Mouse (Mus musculus) heart, adult 2 months (tissue): Measurements from ENCODE around the gene Spire2. TPM values are rescaled to one million over a fixed set of nuclear protein-coding genes. Genes with fewer than 3 reads are reported as not detected.

Experiments
- DNase-seq, 2 experiments: peaks; one replicate each; pipeline ENCODE4 v3.0.0; 2021
- H3K27ac ChIP-seq: fragments of 200-600 bp; 2 replicates; pipeline ENCODE4 v1.8.1; 2022
- H3K27me3 ChIP-seq: fragments of 200-500 bp; 2 replicates; pipeline ENCODE4 v1.6.1; 2012; ENCODE audit warnings: mild to moderate bottlenecking, low read length, inconsistent platforms, mixed read lengths; ENCODE audit not compliant: control insufficient read depth, insufficient read depth
- H3K36me3 ChIP-seq: fragments of 200-500 bp; 2 replicates; pipeline ENCODE4 v1.6.1; 2012; ENCODE audit warnings: low read length, inconsistent platforms; ENCODE audit not compliant: control insufficient read depth, insufficient read depth
- H3K4me1 ChIP-seq: fragments of 200-500 bp; 2 replicates; pipeline ENCODE4 v1.6.1; 2011; ENCODE audit warnings: low read length; ENCODE audit not compliant: control insufficient read depth, insufficient read depth
- H3K4me3 ChIP-seq: fragments of 200-600 bp; 2 replicates; pipeline ENCODE4 v1.8.1; 2022
- H3K79me2 ChIP-seq: fragments of 200-500 bp; replicated peaks from 2 replicates; pipeline ENCODE4 v1.6.1; 2012; ENCODE audit warnings: mild to moderate bottlenecking, inconsistent platforms, low read length, moderate library complexity, mixed read lengths; ENCODE audit not compliant: control insufficient read depth, insufficient read depth
- H3K9ac ChIP-seq: fragments of 200-500 bp; 2 replicates; pipeline ENCODE4 v1.6.1; 2012; ENCODE audit warnings: low read depth, mild to moderate bottlenecking, control low read depth, inconsistent platforms, low read length, mixed read lengths
- CTCF ChIP-seq: fragments of 200-600 bp; IDR thresholded peaks from 2 replicates; pipeline ENCODE4 v1.8.1; 2022; ENCODE audit warnings: antibody characterized with exemption, mild to moderate bottlenecking, moderate library complexity
- EP300 ChIP-seq: fragments of 200-500 bp; IDR thresholded peaks from 2 replicates; pipeline ENCODE4 v1.6.1; 2011; ENCODE audit warnings: low read depth, low read length, control low read depth; ENCODE audit not compliant: insufficient read depth
- POLR2A ChIP-seq: fragments of 200-500 bp; IDR thresholded peaks from 2 replicates; pipeline ENCODE4 v1.6.1; 2011; ENCODE audit warnings: mild to moderate bottlenecking, low read depth, low read length, control low read depth; ENCODE audit not compliant: insufficient read depth
- WGBS: fragments of 180-500 bp; shearing (Covaris S2); methylation state at CpG from one replicate; pipeline ENCODE4 v1.1.7; 2018; 5-methylcytosine and 5-hydroxymethylcytosine counted together
- intact Hi-C: fragments of 180-260 bp; cut with DNase I; formaldehyde crosslinking; loops from one replicate; pipeline ENCODE4 v1.15.1; 2025
- polyA plus RNA-seq: library from polyadenylated mRNA; depleted of rRNA; stranded (reverse); fragments of >200 nt; gene quantifications from 2 replicates; pipeline ENCODE4 v1.2.3, GENCODE M21; 2012
- total RNA-seq, 2 experiments: library from RNA; stranded (reverse); gene quantifications; 2 replicates each; pipeline ENCODE4 v1.2.3; 2021

Spire2 gene
- total and polyA plus RNA-seq, 3 experiments: 0.11 to 0.53 (median 0.26) TPM

- intact Hi-C loops: no loop called here
- no peak for DNase-seq
- Histone ChIP-seq H3K36me3 (no peaks in the 10 kb centered on the region), H3K27me3 (no peaks in the 10 kb centered on the region), H3K9ac (no peak overlapping the region), H3K27ac (no peak overlapping the region), H3K79me2 (no peaks in the 10 kb centered on the region), H3K4me1 (no peaks in the 10 kb centered on the region), H3K4me3 (no peak overlapping the region)
- TF ChIP-seq EP300: no peak
- TF ChIP-seq POLR2A: no peak
- no peak for TF ChIP-seq CTCF
- WGBS: 95% methylated on average over 7 of the region's 7 CpGs
Measured at GRCm38 (mm10) chr8:123389026-123389425, 56.5 kb downstream of the Spire2 start.

GRCm38 (mm10) chr8:123398308-123398707, 65.8 kb downstream of the Spire2 start:
- Histone ChIP-seq H3K4me3 (no peak overlapping the region), H3K27ac (no peak overlapping the region), H3K9ac (no peak overlapping the region), H3K79me2 (no peaks in the 10 kb centered on the region), H3K4me1 (no peaks in the 10 kb centered on the region), H3K27me3 (no peaks in the 10 kb centered on the region), H3K36me3 (no peaks in the 10 kb centered on the region)
- TF ChIP-seq POLR2A (no peak), EP300 (no peak)
- intact Hi-C loops: no loop called here
- 74% methylated on average over 13 of the region's 13 CpGs for WGBS
- peak in 1 of 2 experiments; percentile 40 for DNase-seq

- no peak overlapping the region for H3K9ac ChIP-seq
- H3K27me3 ChIP-seq: no peaks in the 10 kb centered on the region
- H3K36me3 ChIP-seq: no peaks in the 10 kb centered on the region
- DNase-seq: no peak
- no peaks in the 10 kb centered on the region for H3K4me1 ChIP-seq
- H3K4me3 ChIP-seq: no peak overlapping the region
- no peak overlapping the region for H3K27ac ChIP-seq
- intact Hi-C loops: no loop called here
- 93% methylated on average over 9 of the region's 9 CpGs for WGBS
- H3K79me2 ChIP-seq: no peaks in the 10 kb centered on the region
- TF ChIP-seq POLR2A: no peak
- no peak for TF ChIP-seq CTCF
- no peak for TF ChIP-seq EP300
Measured at GRCm38 (mm10) chr8:123401936-123402335, 69.4 kb downstream of the Spire2 start.

GRCm38 (mm10) chr8:123402730-123403326, 70.3 kb downstream of the Spire2 start:
- H3K27me3 ChIP-seq: no peaks in the 10 kb centered on the region
- H3K27ac ChIP-seq: no peak overlapping the region
- intact Hi-C loops: no loop called here
- no peaks in the 10 kb centered on the region for H3K4me1 ChIP-seq
- H3K36me3 ChIP-seq: no peaks in the 10 kb centered on the region
- H3K9ac ChIP-seq: no peak overlapping the region
- DNase-seq: no peak
- no peaks in the 10 kb centered on the region for H3K79me2 ChIP-seq
- 49% methylated on average over 9 of the region's 9 CpGs for WGBS
- H3K4me3 ChIP-seq: no peak overlapping the region
- TF ChIP-seq POLR2A: no peak

- 49% methylated on average over 8 of the region's 8 CpGs for WGBS
- H3K9ac ChIP-seq: no peak overlapping the region
- no peak for DNase-seq
- H3K36me3 ChIP-seq: no peaks in the 10 kb centered on the region
- no peak for TF ChIP-seq CTCF
- no peak for TF ChIP-seq POLR2A
- TF ChIP-seq EP300: no peak
- H3K27me3 ChIP-seq: no peaks in the 10 kb centered on the region
- H3K27ac ChIP-seq: no peak overlapping the region
- no peaks in the 10 kb centered on the region for H3K79me2 ChIP-seq
- intact Hi-C loops: no loop called here
- no peak overlapping the region for H3K4me3 ChIP-seq
- H3K4me1 ChIP-seq: no peaks in the 10 kb centered on the region
Measured at GRCm38 (mm10) chr8:123404521-123404920, 72.0 kb downstream of the Spire2 start.

- H3K27me3 ChIP-seq: peaks cover 8% of the 10 kb centered on the region; the same call in 1 of the 2 replicates
- H3K27ac ChIP-seq: no peak within 1 kb of the TSS
- H3K36me3 ChIP-seq: no peaks in the 10 kb centered on the region
- 11% methylated on average over 4 of the region's 4 CpGs for WGBS
- TF ChIP-seq POLR2A: no peak
- TF ChIP-seq EP300: no peak
- no peak; the same call in 1 of the 2 replicates for TF ChIP-seq CTCF
- H3K9ac ChIP-seq: no peak within 1 kb of the TSS
- H3K4me3 ChIP-seq: no peak within 1 kb of the TSS
- intact Hi-C loops: no loop called here
- H3K79me2 ChIP-seq: no peaks in the 10 kb centered on the region
- peak; percentile 44 to 72 for DNase-seq
- no peaks in the 10 kb centered on the region; the same call in 1 of the 2 replicates for H3K4me1 ChIP-seq
Measured at GRCm38 (mm10) chr8:123406786-123407185, 74.3 kb downstream of the Spire2 start, which contains the start of gene Mc1r. TSS of gene Mc1r (plus strand) at chr8:123407107.
